Mouse (Mus musculus) midbrain, embryonic 12.5 days (tissue): ENCODE measurements around the gene Tmeff1. TPM values are rescaled to one million over a fixed set of nuclear protein-coding genes. Genes with fewer than 3 reads are reported as not detected.

Experiments
- ATAC-seq: fragments of 200-750 bp; cut with Nextera tagmentation; 2 replicates; pipeline ENCODE4 v1.8.0; 2017; ENCODE audit warnings: low read depth, moderate TSS enrichment, moderate library complexity; ENCODE audit not compliant: low FRiP score
- H3K27ac ChIP-seq: fragments of 300-500 bp; sonication (generic); replicated peaks from 2 replicates; pipeline ENCODE4 v1.5.1; 2016; ENCODE audit warnings: mild to moderate bottlenecking
- H3K27me3 ChIP-seq: fragments of 300-500 bp; sonication (generic); 2 replicates; pipeline ENCODE4 v1.6.1; 2016; ENCODE audit warnings: mild to moderate bottlenecking
- H3K36me3 ChIP-seq: fragments of 300-500 bp; sonication (generic); 2 replicates; pipeline ENCODE4 v1.6.1; 2016
- H3K4me1 ChIP-seq: fragments of 300-500 bp; sonication (generic); 2 replicates; pipeline ENCODE4 v1.6.1; 2016
- H3K4me2 ChIP-seq: fragments of 300-500 bp; sonication (generic); replicated peaks from 2 replicates; pipeline ENCODE4 v1.6.1; 2016; ENCODE audit warnings: mild to moderate bottlenecking, moderate library complexity
- H3K4me3 ChIP-seq: fragments of 300-500 bp; sonication (generic); 2 replicates; pipeline ENCODE4 v1.5.1; 2016; ENCODE audit warnings: mild to moderate bottlenecking
- H3K9ac ChIP-seq: fragments of 300-500 bp; sonication (generic); replicated peaks from 2 replicates; pipeline ENCODE4 v1.6.1; 2016; ENCODE audit warnings: mild to moderate bottlenecking, moderate library complexity
- H3K9me3 ChIP-seq: fragments of 300-500 bp; sonication (generic); 2 replicates; pipeline ENCODE4 v1.6.1; 2016; ENCODE audit warnings: mild to moderate bottlenecking
- WGBS: fragments of 180-500 bp; shearing (Covaris S2); methylation state at CpG from one replicate; pipeline ENCODE4 v1.1.7; 2016; 5-methylcytosine and 5-hydroxymethylcytosine counted together
- polyA plus RNA-seq: library from polyadenylated mRNA; unstranded; fragments of >200 nt; fragmentation: Nextera tagmentation; extraction: Ambion mirVana; gene quantifications from 2 replicates; pipeline ENCODE4 v1.2.1, GENCODE M21; 2016

The Tmeff1 gene
- polyA plus RNA-seq, 1 experiment from 2014 or later, result 268 TPM

- Histone ChIP-seq H3K4me1 (no peaks in the 10 kb centered on the region), H3K27me3 (no peaks in the 10 kb centered on the region), H3K4me2 (no peak overlapping the region), H3K9me3 (no peaks in the 10 kb centered on the region), H3K4me3 (no peak overlapping the region), H3K27ac (no peak overlapping the region), H3K36me3 (peaks cover 50% of the 10 kb centered on the region), H3K9ac (no peak overlapping the region)
- ATAC-seq, result no peak
- WGBS, result 64% methylated on average over 6 of the region's 6 CpGs
These were observed 48.6 kb downstream of the Tmeff1 start for GRCm38 (mm10) chr4:48633529-48633928.

- H3K4me1 ChIP-seq, result no peaks in the 10 kb centered on the region
- peak; percentile 44; the same call in 1 of the 2 replicates for ATAC-seq
- WGBS, result 66% methylated on average over 2 of the region's 2 CpGs
These were observed 49.1 kb downstream of the Tmeff1 start for GRCm38 (mm10) chr4:48634058-48634457.

GRCm38 (mm10) chr4:48636831-48637230, 51.9 kb downstream of the Tmeff1 start:
- Histone ChIP-seq H3K27me3 (no peaks in the 10 kb centered on the region), H3K4me2 (no peak overlapping the region), H3K36me3 (peaks cover 59% of the 10 kb centered on the region), H3K9ac (no peak overlapping the region), H3K4me3 (no peak overlapping the region), H3K4me1 (no peaks in the 10 kb centered on the region), H3K9me3 (no peaks in the 10 kb centered on the region), H3K27ac (no peak overlapping the region)
- ATAC-seq, result no peak
- WGBS, result 96% methylated on average over 13 of the region's 13 CpGs

More at GRCm38 (mm10) chr4:48634058-48634457, 49.1 kb downstream of the Tmeff1 start:
- Histone ChIP-seq H3K27ac (no peak overlapping the region), H3K4me3 (no peak overlapping the region), H3K36me3 (peaks cover 49% of the 10 kb centered on the region), H3K9ac (no peak overlapping the region), H3K4me2 (no peak overlapping the region), H3K9me3 (no peaks in the 10 kb centered on the region), H3K27me3 (no peaks in the 10 kb centered on the region)

DNA sequence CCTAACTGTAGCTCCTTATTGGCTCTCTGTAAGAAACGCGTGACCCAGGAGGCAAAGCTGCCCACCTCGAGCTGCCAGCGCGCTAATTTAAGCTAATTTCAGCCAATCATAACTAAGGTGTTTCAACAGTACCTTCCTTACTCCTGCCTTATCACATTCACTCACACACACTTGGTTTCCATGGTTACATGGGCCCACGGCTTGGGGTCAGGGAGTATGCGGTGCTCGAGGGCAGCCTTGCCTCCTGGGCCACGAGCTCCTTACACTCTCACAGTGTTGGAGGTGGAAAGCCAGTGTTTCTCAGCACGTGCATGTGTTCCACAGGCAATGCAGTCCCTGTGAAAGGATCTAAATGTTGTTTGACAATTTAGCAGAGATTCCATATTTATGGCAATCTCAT, 53.2 kb downstream of the Tmeff1 start:
- 68% methylated on average over 10 of the region's 10 CpGs for WGBS
- H3K4me1 ChIP-seq, result no peaks in the 10 kb centered on the region
- ATAC-seq, result no peak
- no peaks in the 10 kb centered on the region for H3K27me3 ChIP-seq
- no peak overlapping the region for H3K9ac ChIP-seq
- H3K27ac ChIP-seq, result no peak overlapping the region
- H3K9me3 ChIP-seq, result no peaks in the 10 kb centered on the region
- H3K36me3 ChIP-seq, result peaks cover 64% of the 10 kb centered on the region
- H3K4me3 ChIP-seq, result no peak overlapping the region
- H3K4me2 ChIP-seq, result no peak overlapping the region

DNA sequence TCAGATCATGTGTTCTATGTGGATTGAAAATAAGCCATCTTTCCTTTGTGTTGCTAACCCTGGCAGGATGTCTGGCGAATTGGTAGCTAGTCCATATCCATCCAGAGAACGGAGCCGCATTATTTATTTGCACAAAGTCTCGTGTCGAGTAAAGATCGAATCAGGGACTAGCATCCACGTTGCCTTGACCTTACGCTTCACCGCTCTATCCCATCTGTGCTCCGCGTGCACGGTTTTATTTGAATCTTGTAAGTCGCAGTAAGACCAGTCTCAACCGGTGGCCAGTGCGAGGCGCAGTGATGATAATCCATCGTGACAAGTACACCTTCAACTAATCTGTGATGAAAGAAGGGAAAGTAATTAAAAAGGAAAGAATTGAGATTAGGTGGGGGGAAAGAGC, 54.5 kb downstream of the Tmeff1 start:
- no peaks in the 10 kb centered on the region for H3K27me3 ChIP-seq
- no peaks in the 10 kb centered on the region for H3K4me1 ChIP-seq
- no peak for ATAC-seq
- 90% methylated on average over 17 of the region's 17 CpGs for WGBS
- no peak overlapping the region for H3K27ac ChIP-seq
- no peak overlapping the region for H3K9ac ChIP-seq
- H3K4me2 ChIP-seq, result no peak overlapping the region
- no peaks in the 10 kb centered on the region for H3K9me3 ChIP-seq
- no peak overlapping the region for H3K4me3 ChIP-seq
- H3K36me3 ChIP-seq, result peaks cover 71% of the 10 kb centered on the region

GRCm38 (mm10) chr4:48643801-48644200, 58.8 kb downstream of the Tmeff1 start:
- Histone ChIP-seq H3K4me1 (no peaks in the 10 kb centered on the region), H3K9ac (no peak overlapping the region), H3K4me3 (no peak overlapping the region), H3K36me3 (peaks cover 77% of the 10 kb centered on the region), H3K27me3 (no peaks in the 10 kb centered on the region), H3K27ac (no peak overlapping the region), H3K4me2 (no peak overlapping the region), H3K9me3 (no peaks in the 10 kb centered on the region)
- ATAC-seq, result no peak
- 89% methylated on average over 6 of the region's 6 CpGs for WGBS

DNA sequence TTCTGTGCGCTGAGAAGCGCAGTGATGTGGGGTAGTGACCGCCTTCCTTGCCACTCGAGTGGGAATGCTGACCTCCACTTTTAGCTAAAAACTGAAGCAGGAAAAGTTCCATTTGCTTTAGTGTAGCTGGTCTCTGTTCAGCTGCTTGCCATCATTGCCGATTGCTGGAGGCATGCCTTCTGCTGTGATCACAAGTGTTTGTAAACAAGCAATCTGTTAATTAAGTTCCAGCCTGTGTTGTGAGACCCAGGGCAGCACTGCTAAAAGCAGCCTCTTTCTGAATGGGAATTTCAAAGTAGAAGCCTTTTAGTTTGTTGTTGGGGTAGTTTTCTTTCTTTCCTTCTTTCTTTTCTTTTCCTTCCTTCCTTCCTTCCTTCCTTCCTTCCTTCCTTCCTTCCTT, 61.2 kb downstream of the Tmeff1 start:
- ATAC-seq, result no peak
- Histone ChIP-seq H3K4me2 (no peak overlapping the region), H3K4me3 (no peak overlapping the region), H3K9me3 (no peaks in the 10 kb centered on the region), H3K36me3 (peaks cover 76% of the 10 kb centered on the region), H3K9ac (no peak overlapping the region), H3K4me1 (no peaks in the 10 kb centered on the region), H3K27me3 (no peaks in the 10 kb centered on the region), H3K27ac (no peak overlapping the region)
- 96% methylated on average over 5 of the region's 5 CpGs for WGBS

DNA sequence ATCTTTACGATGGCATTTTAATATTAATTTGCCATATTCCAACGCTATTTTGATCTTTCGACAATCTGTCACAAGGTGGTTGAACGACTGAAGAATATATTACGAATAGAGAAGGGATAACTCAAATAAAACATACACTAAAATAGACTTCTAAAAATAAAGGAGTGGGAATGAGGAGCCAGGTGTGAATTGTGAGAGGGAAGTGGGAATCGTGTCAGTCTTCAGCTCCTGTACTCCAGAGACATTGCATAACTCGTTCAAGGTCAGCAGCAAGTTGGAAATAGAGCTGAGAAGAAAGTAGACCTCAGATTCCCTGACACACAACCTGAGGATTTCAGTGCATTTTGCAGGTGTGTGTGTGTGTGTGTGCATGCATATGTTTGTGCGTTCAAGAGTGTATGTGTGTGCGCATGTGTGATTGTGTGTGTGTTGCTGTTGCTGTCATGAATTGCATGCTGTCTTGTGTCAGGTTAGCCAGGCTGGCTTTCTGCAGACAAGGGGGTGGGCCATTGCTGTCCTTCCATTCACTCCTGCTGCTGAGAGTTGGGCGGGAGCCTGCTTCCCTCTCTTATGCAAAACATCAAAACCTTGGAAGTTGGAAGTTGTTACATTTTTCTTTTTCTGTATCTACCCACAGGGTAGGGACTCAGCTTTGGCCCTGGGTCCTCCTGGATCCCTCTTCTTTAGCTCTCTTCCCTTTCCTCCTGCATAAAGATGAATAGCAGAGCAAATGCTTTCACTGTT, 65.8 kb downstream of the Tmeff1 start:
- H3K27me3 ChIP-seq, result no peaks in the 10 kb centered on the region
- no peaks in the 10 kb centered on the region for H3K4me1 ChIP-seq
- H3K4me3 ChIP-seq, result no peak overlapping the region
- WGBS, result 94% methylated on average over 10 of the region's 10 CpGs
- ATAC-seq, result no peak
- H3K9ac ChIP-seq, result no peak overlapping the region
- no peak overlapping the region for H3K4me2 ChIP-seq
- peaks cover 80% of the 10 kb centered on the region for H3K36me3 ChIP-seq
- H3K9me3 ChIP-seq, result no peaks in the 10 kb centered on the region
- no peak overlapping the region for H3K27ac ChIP-seq

DNA sequence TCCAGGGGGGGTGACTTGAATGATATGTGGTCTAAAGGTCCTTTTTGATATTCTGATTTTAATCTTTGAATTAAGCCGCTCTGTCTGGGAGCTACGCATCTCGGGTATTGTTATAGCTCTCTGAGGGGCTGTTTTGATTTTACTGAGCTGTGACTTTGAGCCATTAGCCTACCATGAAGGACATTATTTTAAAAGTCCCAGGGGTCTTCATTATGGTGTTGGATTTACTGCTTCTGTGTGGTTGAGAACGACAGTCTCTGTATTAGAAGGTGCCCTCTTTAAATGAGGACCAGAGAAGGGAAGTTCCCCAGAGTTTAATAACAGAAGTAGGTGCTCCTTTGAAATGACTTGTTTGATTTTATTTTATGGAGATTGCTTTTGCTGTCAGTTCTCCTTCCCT, 69.1 kb downstream of the Tmeff1 start:
- Histone ChIP-seq H3K9ac (no peak overlapping the region), H3K27ac (no peak overlapping the region), H3K4me1 (no peaks in the 10 kb centered on the region), H3K9me3 (no peaks in the 10 kb centered on the region), H3K27me3 (no peaks in the 10 kb centered on the region), H3K4me2 (no peak overlapping the region), H3K4me3 (no peak overlapping the region), H3K36me3 (peaks cover 88% of the 10 kb centered on the region)
- WGBS, result 64% methylated on average over 4 of the region's 4 CpGs
- ATAC-seq, result no peak

- ATAC-seq, result no peak
- no peak overlapping the region for H3K4me2 ChIP-seq
- H3K9ac ChIP-seq, result no peak overlapping the region
- no peaks in the 10 kb centered on the region for H3K27me3 ChIP-seq
- H3K27ac ChIP-seq, result no peak overlapping the region
- H3K9me3 ChIP-seq, result no peaks in the 10 kb centered on the region
- no peaks in the 10 kb centered on the region for H3K4me1 ChIP-seq
- H3K36me3 ChIP-seq, result peaks cover 90% of the 10 kb centered on the region
- H3K4me3 ChIP-seq, result no peak overlapping the region
- 96% methylated on average over 8 of the region's 8 CpGs for WGBS
These were observed 71.6 kb downstream of the Tmeff1 start for GRCm38 (mm10) chr4:48656530-48656929.

GRCm38 (mm10) chr4:48660144-48660543, 75.2 kb downstream of the Tmeff1 start:
- 97% methylated on average over 4 of the region's 4 CpGs for WGBS
- H3K4me1 ChIP-seq, result no peaks in the 10 kb centered on the region
- peaks cover 78% of the 10 kb centered on the region for H3K36me3 ChIP-seq
- H3K4me2 ChIP-seq, result no peak overlapping the region
- no peaks in the 10 kb centered on the region for H3K27me3 ChIP-seq
- no peak overlapping the region for H3K27ac ChIP-seq
- H3K9ac ChIP-seq, result no peak overlapping the region
- no peak for ATAC-seq
- no peaks in the 10 kb centered on the region for H3K9me3 ChIP-seq
- H3K4me3 ChIP-seq, result no peak overlapping the region

DNA sequence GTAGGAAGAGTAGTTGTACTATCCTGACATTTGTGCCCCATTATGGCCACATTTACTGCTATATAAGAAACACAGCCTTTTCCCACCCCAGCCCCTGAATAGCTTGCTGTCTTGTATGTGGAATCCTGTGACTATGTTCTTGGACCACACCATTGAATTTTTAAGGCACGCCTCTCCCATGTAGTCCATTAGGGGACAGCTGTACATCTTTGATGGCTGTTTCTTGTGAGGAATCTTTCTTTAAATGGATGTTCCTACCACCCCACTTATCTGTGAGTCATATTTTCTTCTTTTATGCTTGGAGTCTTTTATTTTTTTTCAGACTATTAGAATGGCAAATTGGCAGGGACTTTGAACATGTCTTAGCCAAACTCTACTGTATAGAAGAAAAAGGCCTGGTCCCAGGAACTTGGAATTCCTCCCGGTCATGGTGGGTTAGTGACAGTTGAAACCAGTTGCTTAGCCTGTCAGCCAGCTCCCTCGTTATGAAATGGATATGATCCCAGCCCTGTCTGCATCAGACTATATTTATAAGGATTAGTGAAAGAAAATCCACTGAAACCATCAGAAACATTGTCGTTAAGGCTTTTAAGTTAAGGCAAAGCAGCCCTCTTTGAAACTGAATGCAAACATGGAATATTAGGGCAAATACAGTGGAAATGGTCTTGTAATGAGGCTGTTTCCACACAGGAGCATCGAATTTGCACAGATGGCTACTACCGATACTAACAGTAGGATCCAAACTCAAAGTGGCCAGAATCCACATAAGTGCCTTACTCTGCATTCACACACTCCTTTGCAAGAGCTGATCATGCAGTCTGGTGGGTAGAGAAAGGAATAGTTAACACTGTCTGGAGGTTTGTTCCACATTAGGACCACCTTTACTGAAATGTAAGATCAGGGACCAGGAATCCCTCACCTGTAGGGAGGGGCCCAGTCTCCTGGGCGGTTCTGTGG, 75.9 kb downstream of the Tmeff1 start:
- no peaks in the 10 kb centered on the region for H3K9me3 ChIP-seq
- WGBS, result 94% methylated on average over 7 of the region's 7 CpGs
- H3K36me3 ChIP-seq, result peaks cover 76% of the 10 kb centered on the region
- no peaks in the 10 kb centered on the region for H3K27me3 ChIP-seq
- H3K4me1 ChIP-seq, result no peaks in the 10 kb centered on the region
- H3K4me3 ChIP-seq, result no peak overlapping the region
- ATAC-seq, result no peak
- no peak overlapping the region for H3K27ac ChIP-seq
- H3K9ac ChIP-seq, result no peak overlapping the region
- H3K4me2 ChIP-seq, result no peak overlapping the region
